Mouse (Mus musculus) MEL (cell line): ENCODE measurements at regions not wholly inside any gene's neighbourhood (a gene's known extent, or its start where the extent isn't known, plus 50 kb on each side); places are given as distances from the start of the nearest gene placed in this dataset.

Experiments
- CHD2 ChIP-seq: IDR thresholded peaks from 2 replicates; pipeline ENCODE4 v1.6.1; 2011; ENCODE audit warnings: low read length, improper control_type of control experiment
- CTCF ChIP-seq, 3 experiments: IDR thresholded peaks in 2 of 3; conservative IDR thresholded peaks in 1 of 3; 2 replicates each; pipeline ENCODE4 v1.5.1; 2011 to 2012; ENCODE audit warnings: low read length in 3 of 3, low read depth in 2 of 3, mild to moderate bottlenecking in 2 of 3, improper control_type of control experiment in 1 of 3, inconsistent platforms in 1 of 3, mixed read lengths in 1 of 3, moderate library complexity in 1 of 3; ENCODE audit not compliant: control insufficient read depth in 1 of 3, insufficient read depth in 1 of 3, poor library complexity in 1 of 3, severe bottlenecking in 1 of 3
- EP300 ChIP-seq, 2 experiments: IDR thresholded peaks; 2 replicates each; pipeline ENCODE4 v1.6.1; 2011; ENCODE audit warnings: improper control_type of control experiment in 2 of 2, low read length in 2 of 2, low read depth in 1 of 2, mild to moderate bottlenecking in 1 of 2
- GABPA ChIP-seq: IDR thresholded peaks from 2 replicates; pipeline ENCODE4 v1.6.1; 2012; ENCODE audit warnings: low read depth, mild to moderate bottlenecking, inconsistent platforms, low read length, improper control_type of control experiment, moderate library complexity
- MAFK ChIP-seq: IDR thresholded peaks from 2 replicates; pipeline ENCODE4 v1.6.1; 2011; ENCODE audit warnings: low read depth, mild to moderate bottlenecking, low read length, improper control_type of control experiment, borderline replicate concordance
- MXI1 ChIP-seq: IDR thresholded peaks from 2 replicates; pipeline ENCODE4 v1.6.1; 2011; ENCODE audit warnings: mild to moderate bottlenecking, low read depth, low read length, improper control_type of control experiment
- NELFE ChIP-seq: IDR thresholded peaks from 2 replicates; pipeline ENCODE4 v1.6.1; 2011; ENCODE audit warnings: low read depth, low read length, improper control_type of control experiment
- POLR2A ChIP-seq, 2 experiments: IDR thresholded peaks; 2 replicates each; pipeline ENCODE4 v1.6.1; 2011 to 2012; ENCODE audit warnings: low read length in 2 of 2, mild to moderate bottlenecking in 2 of 2, control low read depth in 1 of 2, improper control_type of control experiment in 1 of 2, low read depth in 1 of 2, moderate library complexity in 1 of 2; ENCODE audit not compliant: control insufficient read depth in 1 of 2, insufficient read depth in 1 of 2, poor library complexity in 1 of 2
- TAL1 ChIP-seq: IDR thresholded peaks from 2 replicates; pipeline ENCODE4 v1.6.1; 2012; ENCODE audit warnings: mild to moderate bottlenecking, inconsistent platforms, low read length, moderate library complexity, mixed read lengths
- USF1 ChIP-seq: IDR thresholded peaks from 2 replicates; pipeline ENCODE4 v1.6.1; 2014; ENCODE audit warnings: low read depth, mild to moderate bottlenecking, inconsistent platforms, low read length, improper control_type of control experiment, moderate library complexity
- ZKSCAN1 ChIP-seq: IDR thresholded peaks from 2 replicates; pipeline ENCODE4 v1.6.1; 2012; ENCODE audit warnings: low read depth, mild to moderate bottlenecking, inconsistent platforms, low read length, improper control_type of control experiment, moderate library complexity
- ZNF384 ChIP-seq: IDR thresholded peaks from 2 replicates; pipeline ENCODE4 v1.6.1; 2012; ENCODE audit warnings: low read depth, mild to moderate bottlenecking, inconsistent platforms, low read length, improper control_type of control experiment

DNA sequence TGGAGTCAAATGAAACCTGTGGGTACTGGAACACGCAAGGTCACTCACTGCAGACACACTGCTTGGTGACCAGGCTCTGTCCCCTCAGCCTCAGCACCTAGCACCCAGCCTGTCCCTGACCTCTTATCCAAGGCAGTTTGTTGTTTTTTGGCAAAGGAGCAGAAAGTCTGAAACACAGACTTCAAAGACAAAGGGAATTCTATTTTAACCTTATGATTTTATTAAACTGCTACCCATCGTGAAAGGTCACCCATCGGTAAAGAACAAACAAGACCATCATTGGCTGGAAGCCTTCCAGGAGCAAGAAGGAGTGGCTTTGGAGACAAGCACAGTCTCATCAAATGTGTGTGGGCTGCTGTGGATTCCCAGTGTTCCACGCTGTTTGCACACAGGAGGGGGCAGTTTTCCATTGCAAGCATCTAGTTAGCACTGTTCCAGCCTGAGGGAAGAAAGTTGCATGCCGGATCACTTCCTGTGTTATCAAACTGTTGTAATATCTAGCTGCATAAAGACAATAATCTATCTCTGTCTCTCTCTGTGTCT lies 120.6 kb upstream of the Rpl34 start:
- TF ChIP-seq EP300 (IDR thresholded peaks at IDR 0.05; ENCODE audit: low read depth in 1 of 2, low read length in 2 of 2) = no peak
- TF ChIP-seq TAL1 = no peak
- TF ChIP-seq ZKSCAN1 = no peak
- TF ChIP-seq GABPA = no peak
- TF ChIP-seq MAFK = no peak
- no peak for TF ChIP-seq CTCF (IDR thresholded peaks at IDR 0.05 in 2 of 3, conservative IDR thresholded peaks at IDR 0.05 in 1 of 3; ENCODE audit: control insufficient read depth in 1 of 3, insufficient read depth in 1 of 3, low read depth in 2 of 3, low read length in 3 of 3, poor library complexity in 1 of 3, severe bottlenecking in 1 of 3)
- no peak for TF ChIP-seq ZNF384
- no peak for TF ChIP-seq NELFE
- no peak for TF ChIP-seq USF1
- TF ChIP-seq POLR2A (IDR thresholded peaks at IDR 0.05; ENCODE audit: control insufficient read depth in 1 of 2, insufficient read depth in 1 of 2, low read depth in 1 of 2, low read length in 2 of 2, poor library complexity in 1 of 2) = no peak
- no peak for TF ChIP-seq MXI1
- TF ChIP-seq CHD2 = no peak
